Mouse (Mus musculus): Measurements from ENCODE around the gene Neurl1a. TPM values are rescaled to one million over a fixed set of nuclear protein-coding genes. Genes with fewer than 3 reads are reported as not detected.

The Neurl1a gene
- polyA plus RNA-seq, 1 experiment from 2014 or later: 9.6 TPM

GRCm38 (mm10) chr19:47222841-47223557 lies 44.4 kb downstream of the Neurl1a start:
- Histone ChIP-seq H3K4me1 (ENCODE audit: control insufficient read depth, insufficient read depth, low read length) (peaks cover 9% of the 10 kb centered on the region), H3K4me2 (ENCODE audit: low read length) (no peak overlapping the region), H3K27me3 (ENCODE audit: control insufficient read depth, insufficient read depth, low read length) (no peaks in the 10 kb centered on the region), H3K9me3 (ENCODE audit: control insufficient read depth, low read length) (no peaks in the 10 kb centered on the region), H3K27ac (replicated peaks; ENCODE audit: low read depth, low read length) (no peak overlapping the region), H3K4me3 (replicated peaks; ENCODE audit: low read depth, low read length) (no peak overlapping the region), H3K36me3 (ENCODE audit: control insufficient read depth, insufficient read depth, low read length) (no peaks in the 10 kb centered on the region), H3K9ac (replicated peaks; ENCODE audit: low read length) (no peak overlapping the region)
- 76% methylated on average over 15 of the region's 15 CpGs for WGBS
- DNase-seq: no peak
- ATAC-seq (ENCODE audit: low FRiP score, low TSS enrichment): no peak

GRCm38 (mm10) chr19:47224743-47225142 lies 46.1 kb downstream of the Neurl1a start:
- Histone ChIP-seq H3K4me1 (ENCODE audit: control insufficient read depth, insufficient read depth, low read length) (peaks cover 22% of the 10 kb centered on the region), H3K9me3 (ENCODE audit: control insufficient read depth, low read length) (no peaks in the 10 kb centered on the region), H3K4me2 (ENCODE audit: low read length) (no peak overlapping the region), H3K27ac (replicated peaks; ENCODE audit: low read depth, low read length) (no peak overlapping the region), H3K36me3 (ENCODE audit: control insufficient read depth, insufficient read depth, low read length) (no peaks in the 10 kb centered on the region), H3K27me3 (ENCODE audit: control insufficient read depth, insufficient read depth, low read length) (no peaks in the 10 kb centered on the region), H3K9ac (replicated peaks; ENCODE audit: low read length) (no peak overlapping the region), H3K4me3 (replicated peaks; ENCODE audit: low read depth, low read length) (no peak overlapping the region)
- DNase-seq (no peak), ATAC-seq (ENCODE audit: low FRiP score, low TSS enrichment) (no peak)
- 91% methylated on average over 4 of the region's 4 CpGs for WGBS

DNA sequence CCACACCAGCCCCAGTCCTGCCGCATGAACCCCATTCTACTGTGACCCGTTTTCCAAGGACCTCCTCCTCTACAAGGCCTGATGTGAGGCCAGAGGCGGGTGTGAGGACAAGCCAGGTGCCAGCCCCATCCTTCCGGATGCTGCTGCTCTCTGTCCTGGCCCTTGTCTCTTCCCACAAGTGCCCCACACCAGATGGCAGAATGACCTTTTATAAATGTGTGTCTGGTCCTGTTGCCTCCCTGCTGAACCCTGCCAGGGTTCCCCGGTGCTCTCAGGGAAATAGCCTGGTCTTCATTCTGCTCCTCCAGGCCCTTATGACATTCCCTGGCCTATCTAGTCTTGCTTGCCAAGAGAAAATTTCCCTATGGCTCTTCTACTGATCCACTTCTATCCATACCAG lies 47.2 kb downstream of the Neurl1a start:
- no peak for DNase-seq
- Histone ChIP-seq H3K4me3 (replicated peaks; ENCODE audit: low read depth, low read length) (no peak overlapping the region), H3K4me2 (ENCODE audit: low read length) (no peak overlapping the region), H3K36me3 (ENCODE audit: control insufficient read depth, insufficient read depth, low read length) (no peaks in the 10 kb centered on the region), H3K9me3 (ENCODE audit: control insufficient read depth, low read length) (no peaks in the 10 kb centered on the region), H3K9ac (replicated peaks; ENCODE audit: low read length) (no peak overlapping the region), H3K27me3 (ENCODE audit: control insufficient read depth, insufficient read depth, low read length) (no peaks in the 10 kb centered on the region), H3K27ac (replicated peaks; ENCODE audit: low read depth, low read length) (no peak overlapping the region), H3K4me1 (ENCODE audit: control insufficient read depth, insufficient read depth, low read length) (peaks cover 22% of the 10 kb centered on the region)
- ATAC-seq (ENCODE audit: low FRiP score, low TSS enrichment): no peak
- WGBS: 82% methylated on average over 5 of the region's 5 CpGs

- WGBS: 5% methylated on average over 16 of the region's 17 CpGs
- H3K36me3 ChIP-seq (ENCODE audit: control insufficient read depth, insufficient read depth, low read length): no peaks in the 10 kb centered on the region
- H3K4me1 ChIP-seq (ENCODE audit: control insufficient read depth, insufficient read depth, low read length): peaks cover 13% of the 10 kb centered on the region
- H3K9me3 ChIP-seq (ENCODE audit: control insufficient read depth, low read length): no peaks in the 10 kb centered on the region
- no peak overlapping the region for H3K27ac ChIP-seq (replicated peaks; ENCODE audit: low read depth, low read length)
- peak overlapping the region; percentile 36; the same call in 1 of the 2 replicates for H3K9ac ChIP-seq (replicated peaks; ENCODE audit: low read length)
- H3K4me3 ChIP-seq (replicated peaks; ENCODE audit: low read depth, low read length): 0 out of 2 replicates have a peak overlapping the region, but pooled peaks have one; percentile 5
- peak; percentile 62 for DNase-seq
- peak; percentile 58; the same call in 1 of the 2 replicates for ATAC-seq (ENCODE audit: low FRiP score, low TSS enrichment)
- no peaks in the 10 kb centered on the region for H3K27me3 ChIP-seq (ENCODE audit: control insufficient read depth, insufficient read depth, low read length)
- peak overlapping the region; percentile 51 for H3K4me2 ChIP-seq (ENCODE audit: low read length)
Measured at GRCm38 (mm10) chr19:47228725-47229252, 50.2 kb downstream of the Neurl1a start.

- H3K4me2 ChIP-seq (ENCODE audit: low read length): no peak overlapping the region
- H3K9ac ChIP-seq (replicated peaks; ENCODE audit: low read length): no peak overlapping the region
- no peaks in the 10 kb centered on the region for H3K27me3 ChIP-seq (ENCODE audit: control insufficient read depth, insufficient read depth, low read length)
- DNase-seq (no peak), ATAC-seq (ENCODE audit: low FRiP score, low TSS enrichment) (no peak)
- H3K36me3 ChIP-seq (ENCODE audit: control insufficient read depth, insufficient read depth, low read length): no peaks in the 10 kb centered on the region
- no peak overlapping the region for H3K27ac ChIP-seq (replicated peaks; ENCODE audit: low read depth, low read length)
- peaks cover 13% of the 10 kb centered on the region for H3K4me1 ChIP-seq (ENCODE audit: control insufficient read depth, insufficient read depth, low read length)
- WGBS: 79% methylated on average over 5 of the region's 5 CpGs
- H3K4me3 ChIP-seq (replicated peaks; ENCODE audit: low read depth, low read length): no peak overlapping the region
- no peaks in the 10 kb centered on the region for H3K9me3 ChIP-seq (ENCODE audit: control insufficient read depth, low read length)
Measured at GRCm38 (mm10) chr19:47229461-47229860, 50.8 kb downstream of the Neurl1a start.

DNA sequence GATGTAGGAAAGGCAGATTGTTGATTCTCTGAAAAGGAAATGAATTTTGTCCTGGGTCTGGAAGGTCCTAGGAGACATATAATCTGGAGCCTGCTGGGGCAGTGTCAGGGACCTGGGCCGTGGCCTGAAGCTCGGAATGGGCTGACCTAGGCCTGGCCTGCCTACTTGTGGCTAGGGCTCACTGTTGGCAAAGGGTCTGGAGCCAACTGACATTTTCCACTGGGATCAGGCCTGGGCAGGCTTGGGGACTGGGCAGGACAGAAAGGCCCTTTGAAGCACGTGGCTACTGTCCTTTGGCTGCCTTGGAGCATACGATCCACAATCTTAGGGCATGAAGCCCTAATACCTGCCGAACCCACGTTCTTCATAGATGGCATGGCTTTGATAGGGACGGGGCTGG lies 51.5 kb downstream of the Neurl1a start:
- H3K9me3 ChIP-seq (ENCODE audit: control insufficient read depth, low read length): no peaks in the 10 kb centered on the region
- ATAC-seq (ENCODE audit: low FRiP score, low TSS enrichment) (no peak), DNase-seq (no peak)
- peaks cover 13% of the 10 kb centered on the region for H3K4me1 ChIP-seq (ENCODE audit: control insufficient read depth, insufficient read depth, low read length)
- H3K9ac ChIP-seq (replicated peaks; ENCODE audit: low read length): no peak overlapping the region
- H3K27ac ChIP-seq (replicated peaks; ENCODE audit: low read depth, low read length): no peak overlapping the region
- no peak overlapping the region for H3K4me2 ChIP-seq (ENCODE audit: low read length)
- no peaks in the 10 kb centered on the region for H3K36me3 ChIP-seq (ENCODE audit: control insufficient read depth, insufficient read depth, low read length)
- WGBS: 89% methylated on average over 7 of the region's 7 CpGs
- H3K4me3 ChIP-seq (replicated peaks; ENCODE audit: low read depth, low read length): no peak overlapping the region
- H3K27me3 ChIP-seq (ENCODE audit: control insufficient read depth, insufficient read depth, low read length): no peaks in the 10 kb centered on the region

DNA sequence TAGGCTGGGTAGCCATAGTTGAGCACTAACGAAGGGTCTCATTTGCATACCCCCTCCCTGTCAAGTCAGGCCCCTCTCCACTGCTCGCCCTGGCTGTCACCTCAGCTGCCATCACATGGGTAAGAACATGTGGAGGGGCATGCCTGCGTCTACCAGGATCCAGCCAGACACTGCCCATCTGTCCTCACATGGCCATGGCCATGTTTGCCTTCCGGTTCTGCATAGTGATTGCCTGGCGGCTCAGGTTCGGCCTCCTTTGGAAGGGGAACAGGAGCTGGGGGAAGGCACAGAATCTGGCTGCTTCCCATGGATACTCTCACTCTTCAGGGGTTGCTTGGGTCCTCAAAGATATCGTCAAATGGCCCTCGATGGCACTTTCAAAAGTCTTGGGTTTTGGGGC lies 52.1 kb downstream of the Neurl1a start:
- ATAC-seq (ENCODE audit: low FRiP score, low TSS enrichment) (no peak), DNase-seq (no peak)
- WGBS: 86% methylated on average over 8 of the region's 8 CpGs
- Histone ChIP-seq H3K9ac (replicated peaks; ENCODE audit: low read length) (no peak overlapping the region), H3K4me3 (replicated peaks; ENCODE audit: low read depth, low read length) (no peak overlapping the region), H3K36me3 (ENCODE audit: control insufficient read depth, insufficient read depth, low read length) (no peaks in the 10 kb centered on the region), H3K4me2 (ENCODE audit: low read length) (no peak overlapping the region), H3K27me3 (ENCODE audit: control insufficient read depth, insufficient read depth, low read length) (no peaks in the 10 kb centered on the region), H3K9me3 (ENCODE audit: control insufficient read depth, low read length) (no peaks in the 10 kb centered on the region), H3K4me1 (ENCODE audit: control insufficient read depth, insufficient read depth, low read length) (peaks cover 13% of the 10 kb centered on the region), H3K27ac (replicated peaks; ENCODE audit: low read depth, low read length) (no peak overlapping the region)

DNA sequence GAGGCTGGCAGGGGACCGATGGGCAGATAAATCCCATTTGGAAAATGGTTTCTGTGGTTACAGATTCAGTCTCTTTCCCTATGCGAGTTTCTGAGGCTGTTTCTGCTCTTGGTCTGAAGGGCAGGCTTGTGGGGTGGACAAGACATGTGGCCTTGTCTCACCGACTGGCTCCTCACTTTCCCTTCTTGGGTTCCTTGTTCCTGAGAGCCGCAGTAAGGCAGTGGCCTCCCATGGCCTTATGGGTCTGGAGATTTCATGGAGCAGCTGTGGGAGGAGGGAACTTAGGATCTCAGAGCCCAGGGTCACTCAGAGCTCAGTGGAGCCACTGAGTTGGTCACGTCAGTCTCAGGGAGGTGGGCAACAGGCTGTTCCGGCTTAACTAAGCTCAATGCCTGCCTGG lies 52.8 kb downstream of the Neurl1a start:
- Histone ChIP-seq H3K4me3 (replicated peaks; ENCODE audit: low read depth, low read length) (no peak overlapping the region), H3K4me1 (ENCODE audit: control insufficient read depth, insufficient read depth, low read length) (peaks cover 13% of the 10 kb centered on the region), H3K27me3 (ENCODE audit: control insufficient read depth, insufficient read depth, low read length) (no peaks in the 10 kb centered on the region), H3K9ac (replicated peaks; ENCODE audit: low read length) (no peak overlapping the region), H3K36me3 (ENCODE audit: control insufficient read depth, insufficient read depth, low read length) (no peaks in the 10 kb centered on the region), H3K27ac (replicated peaks; ENCODE audit: low read depth, low read length) (no peak overlapping the region), H3K4me2 (ENCODE audit: low read length) (no peak overlapping the region), H3K9me3 (ENCODE audit: control insufficient read depth, low read length) (no peaks in the 10 kb centered on the region)
- DNase-seq (no peak), ATAC-seq (ENCODE audit: low FRiP score, low TSS enrichment) (no peak)
- WGBS: 86% methylated on average over 6 of the region's 6 CpGs
